Mouse (Mus musculus): Measurements from ENCODE around the gene Mtmr12. TPM values are rescaled to one million over a fixed set of nuclear protein-coding genes. Genes with fewer than 3 reads are reported as not detected.

Mtmr12 gene
- polyA plus RNA-seq, 1 experiment from 2014 or later = 15.9 TPM

DNA sequence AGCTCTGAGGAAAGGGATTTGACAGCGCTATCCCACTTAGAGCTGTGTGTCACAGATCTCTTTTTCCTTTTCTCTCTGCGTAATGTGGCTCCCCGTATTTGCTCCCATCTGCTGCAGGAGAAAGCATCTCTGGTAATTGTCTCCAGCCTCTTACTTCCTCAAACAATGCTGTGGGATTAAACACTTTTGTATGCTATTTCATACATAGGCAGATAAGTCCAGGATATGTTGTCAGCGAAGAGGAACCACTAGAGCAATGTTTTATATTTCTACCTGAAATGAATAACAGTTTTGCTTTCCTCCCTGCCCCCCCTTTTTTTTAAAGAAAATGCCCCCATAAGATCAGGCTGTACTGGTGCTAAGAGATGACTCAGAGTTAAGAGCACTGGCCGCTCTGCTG lies 103.7 kb downstream of the Mtmr12 start:
- Histone ChIP-seq H3K4me3 (no peak overlapping the region), H3K36me3 (replicated peaks) (no peaks in the 10 kb centered on the region), H3K4me1 (peaks cover 4% of the 10 kb centered on the region; the same call in 1 of the 2 replicates), H3K9me3 (no peaks in the 10 kb centered on the region), H3K27me3 (ENCODE audit: poor library complexity, severe bottlenecking) (no peaks in the 10 kb centered on the region), H3K27ac (no peak overlapping the region)
- WGBS = 87% methylated on average over 5 of the region's 5 CpGs
- no peak for DNase-seq (ENCODE audit: extremely low spot score, low spot score)

DNA sequence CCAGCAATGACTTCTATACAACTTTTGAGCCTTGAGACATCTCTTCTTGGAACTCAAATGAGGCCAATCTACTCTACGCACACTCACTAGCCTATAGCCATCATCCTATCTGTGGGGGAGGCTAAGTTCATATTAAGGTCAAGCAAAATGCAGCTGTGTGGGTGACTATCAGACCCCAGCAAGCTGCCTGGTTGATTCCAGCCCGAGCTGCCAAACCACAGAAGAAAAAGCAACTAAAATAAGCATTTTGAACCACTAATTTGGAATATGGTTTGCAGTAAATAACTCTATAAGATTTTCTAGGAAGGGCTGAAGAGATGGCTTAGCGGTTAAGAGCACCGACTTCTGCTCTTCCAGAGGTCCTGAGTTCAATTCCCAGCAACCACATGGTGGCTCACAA lies 105.8 kb downstream of the Mtmr12 start:
- H3K36me3 ChIP-seq (replicated peaks) = no peaks in the 10 kb centered on the region
- no peaks in the 10 kb centered on the region for H3K9me3 ChIP-seq
- WGBS = 92% methylated on average over 4 of the region's 4 CpGs
- H3K27ac ChIP-seq = no peak overlapping the region
- peaks cover 4% of the 10 kb centered on the region; the same call in 1 of the 2 replicates for H3K4me1 ChIP-seq
- H3K27me3 ChIP-seq (ENCODE audit: poor library complexity, severe bottlenecking) = no peaks in the 10 kb centered on the region
- DNase-seq (ENCODE audit: extremely low spot score, low spot score) = no peak
- H3K4me3 ChIP-seq = no peak overlapping the region

DNA sequence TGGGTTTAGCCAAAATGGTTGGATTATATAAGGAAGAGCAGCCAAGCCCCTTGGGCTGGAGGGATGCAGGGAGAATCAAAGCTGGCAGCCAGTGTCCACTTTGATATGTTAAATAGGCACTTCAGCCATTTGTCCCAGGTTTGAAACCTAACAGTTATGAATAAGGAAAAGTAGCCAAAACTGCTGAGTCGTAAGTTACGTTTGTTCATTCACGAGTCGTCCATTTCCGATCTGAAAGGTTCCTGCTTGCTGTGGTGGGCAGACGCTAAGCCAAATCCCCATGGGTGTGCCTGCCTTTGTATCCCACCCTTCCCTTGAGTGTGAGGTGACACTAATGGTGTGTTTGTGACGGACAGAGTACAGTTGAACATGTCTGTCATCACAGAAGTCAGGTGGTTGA lies 106.6 kb downstream of the Mtmr12 start:
- 92% methylated on average over 7 of the region's 7 CpGs for WGBS
- H3K4me3 ChIP-seq = no peak overlapping the region
- H3K36me3 ChIP-seq (replicated peaks) = no peaks in the 10 kb centered on the region
- no peak for DNase-seq (ENCODE audit: extremely low spot score, low spot score)
- H3K9me3 ChIP-seq = no peaks in the 10 kb centered on the region
- H3K27ac ChIP-seq = no peak overlapping the region
- H3K27me3 ChIP-seq (ENCODE audit: poor library complexity, severe bottlenecking) = no peaks in the 10 kb centered on the region
- peaks cover 4% of the 10 kb centered on the region; the same call in 1 of the 2 replicates for H3K4me1 ChIP-seq

DNA sequence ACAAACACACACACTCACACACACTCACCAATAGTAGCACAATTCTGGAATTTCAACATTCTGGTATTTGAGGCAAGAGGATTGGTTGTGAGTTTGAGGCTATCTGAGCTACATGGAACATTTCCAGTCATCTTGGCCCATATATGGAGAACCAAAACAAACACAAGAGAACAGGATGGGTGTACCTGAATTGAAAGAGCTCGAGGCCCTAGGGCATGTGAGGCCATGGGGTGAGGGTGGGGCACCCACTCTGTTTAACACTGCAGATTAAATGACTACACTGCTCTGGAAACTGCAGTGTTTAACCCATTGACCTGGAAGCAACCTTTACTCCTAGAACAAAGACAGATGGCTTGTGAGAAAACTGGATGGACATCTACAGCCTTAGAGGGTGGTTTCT lies 108.4 kb downstream of the Mtmr12 start:
- no peaks in the 10 kb centered on the region for H3K36me3 ChIP-seq (replicated peaks)
- peaks cover 4% of the 10 kb centered on the region; the same call in 1 of the 2 replicates for H3K4me1 ChIP-seq
- DNase-seq (ENCODE audit: extremely low spot score, low spot score) = no peak
- 35% methylated on average over 1 of the region's 1 CpGs for WGBS
- no peak overlapping the region for H3K27ac ChIP-seq
- no peaks in the 10 kb centered on the region for H3K27me3 ChIP-seq (ENCODE audit: poor library complexity, severe bottlenecking)
- no peak overlapping the region for H3K4me3 ChIP-seq
- no peaks in the 10 kb centered on the region for H3K9me3 ChIP-seq

DNA sequence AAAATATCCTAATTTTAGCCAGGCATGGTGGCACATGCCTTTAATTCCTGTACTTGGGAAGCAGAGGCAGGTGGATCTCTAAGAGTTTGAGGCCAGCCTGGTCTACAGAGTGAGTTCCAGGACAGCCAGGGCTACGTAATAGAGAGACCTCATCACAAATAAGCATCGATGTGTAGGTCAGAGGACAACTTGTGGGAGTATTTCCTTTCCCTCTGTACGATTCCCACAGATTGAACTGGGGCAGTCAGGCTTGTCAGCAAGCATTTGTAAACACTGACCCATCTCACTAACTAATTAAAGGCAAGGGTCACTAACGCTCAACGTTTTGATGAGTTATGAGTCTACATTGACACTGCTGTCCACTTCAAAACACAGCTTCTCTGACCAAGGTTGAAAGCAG lies 109.8 kb downstream of the Mtmr12 start:
- H3K36me3 ChIP-seq (replicated peaks) = no peaks in the 10 kb centered on the region
- H3K9me3 ChIP-seq = no peaks in the 10 kb centered on the region
- H3K27me3 ChIP-seq (ENCODE audit: poor library complexity, severe bottlenecking) = peaks cover 13% of the 10 kb centered on the region
- DNase-seq (ENCODE audit: extremely low spot score, low spot score) = no peak
- WGBS = 92% methylated on average over 5 of the region's 5 CpGs
- no peak overlapping the region for H3K4me3 ChIP-seq
- H3K27ac ChIP-seq = no peak overlapping the region
- peaks cover 4% of the 10 kb centered on the region; the same call in 1 of the 2 replicates for H3K4me1 ChIP-seq

DNA sequence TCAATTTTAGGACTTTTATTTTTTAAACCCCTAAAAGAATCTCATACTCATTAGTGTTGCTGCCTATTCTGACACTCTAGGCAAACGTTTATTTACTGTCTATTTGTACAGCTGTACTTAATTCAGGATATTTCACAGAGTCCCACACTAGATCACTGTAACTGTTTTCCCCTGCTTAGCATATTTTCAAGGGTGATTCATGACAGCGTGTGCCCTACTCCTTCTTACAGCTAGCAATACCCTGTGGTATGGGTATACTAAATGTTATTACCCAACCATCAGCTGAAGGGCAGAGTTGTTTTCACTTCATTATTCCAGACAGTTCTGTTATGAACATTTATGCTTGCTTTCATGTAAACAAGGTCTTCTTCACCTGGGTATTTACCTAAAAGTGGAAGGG lies 111.2 kb downstream of the Mtmr12 start:
- no peaks in the 10 kb centered on the region for H3K9me3 ChIP-seq
- no peak overlapping the region for H3K4me3 ChIP-seq
- no peak for DNase-seq (ENCODE audit: extremely low spot score, low spot score)
- no peaks in the 10 kb centered on the region for H3K36me3 ChIP-seq (replicated peaks)
- WGBS = 82% methylated on average over 2 of the region's 2 CpGs
- H3K27ac ChIP-seq = no peak overlapping the region
- H3K4me1 ChIP-seq = peaks cover 14% of the 10 kb centered on the region
- H3K27me3 ChIP-seq (ENCODE audit: poor library complexity, severe bottlenecking) = peaks cover 20% of the 10 kb centered on the region

DNA sequence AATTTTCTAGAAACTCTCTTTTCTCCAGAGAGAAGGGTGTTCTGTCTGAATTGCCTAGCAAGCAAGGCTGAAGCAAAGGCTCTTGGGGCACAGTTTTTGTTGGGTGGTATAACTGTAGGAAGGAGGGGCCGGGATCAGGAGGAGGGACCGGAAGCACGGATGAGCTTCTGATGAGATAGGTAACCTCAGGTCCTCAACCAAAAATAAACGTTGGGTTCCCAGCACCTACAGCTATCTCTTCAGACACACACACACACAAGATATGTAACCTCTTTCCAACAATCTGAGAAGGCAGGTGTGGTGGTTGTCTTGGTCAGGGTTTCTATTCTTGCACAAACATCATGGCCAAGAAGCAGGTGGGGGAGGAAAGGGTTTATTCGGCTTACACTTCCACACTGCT lies 112.5 kb downstream of the Mtmr12 start:
- Histone ChIP-seq H3K27me3 (ENCODE audit: poor library complexity, severe bottlenecking) (peaks cover 20% of the 10 kb centered on the region), H3K27ac (no peak overlapping the region), H3K9me3 (no peaks in the 10 kb centered on the region), H3K36me3 (replicated peaks) (no peaks in the 10 kb centered on the region), H3K4me3 (no peak overlapping the region), H3K4me1 (peaks cover 14% of the 10 kb centered on the region)
- no peak for DNase-seq (ENCODE audit: extremely low spot score, low spot score)
- WGBS = 81% methylated on average over 5 of the region's 5 CpGs

DNA sequence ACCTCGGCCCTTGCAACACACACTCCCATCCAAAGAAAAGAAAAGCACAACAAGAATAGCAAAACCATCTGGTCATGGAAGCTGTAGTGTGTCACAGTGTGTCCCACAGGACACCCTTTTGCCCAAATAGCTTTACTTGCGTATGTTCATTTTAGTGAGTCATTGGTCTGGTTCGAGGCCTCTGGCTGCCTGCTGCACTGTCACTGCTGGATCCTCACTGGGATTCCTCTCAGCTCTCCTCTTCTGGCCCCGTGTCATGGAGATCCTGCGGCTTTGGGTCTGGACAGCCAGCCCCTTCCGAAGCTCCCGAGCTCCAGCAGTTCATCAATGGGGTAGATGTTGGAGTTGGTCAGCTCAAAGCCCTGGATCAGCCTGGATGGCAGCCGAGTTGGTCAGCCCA lies 113.6 kb downstream of the Mtmr12 start:
- Histone ChIP-seq H3K4me3 (no peak overlapping the region), H3K9me3 (no peaks in the 10 kb centered on the region), H3K4me1 (peaks cover 21% of the 10 kb centered on the region), H3K36me3 (replicated peaks) (no peaks in the 10 kb centered on the region), H3K27me3 (ENCODE audit: poor library complexity, severe bottlenecking) (peaks cover 20% of the 10 kb centered on the region), H3K27ac (no peak overlapping the region)
- no peak for DNase-seq (ENCODE audit: extremely low spot score, low spot score)
- 87% methylated on average over 8 of the region's 8 CpGs for whole genome bisulfite sequencing

DNA sequence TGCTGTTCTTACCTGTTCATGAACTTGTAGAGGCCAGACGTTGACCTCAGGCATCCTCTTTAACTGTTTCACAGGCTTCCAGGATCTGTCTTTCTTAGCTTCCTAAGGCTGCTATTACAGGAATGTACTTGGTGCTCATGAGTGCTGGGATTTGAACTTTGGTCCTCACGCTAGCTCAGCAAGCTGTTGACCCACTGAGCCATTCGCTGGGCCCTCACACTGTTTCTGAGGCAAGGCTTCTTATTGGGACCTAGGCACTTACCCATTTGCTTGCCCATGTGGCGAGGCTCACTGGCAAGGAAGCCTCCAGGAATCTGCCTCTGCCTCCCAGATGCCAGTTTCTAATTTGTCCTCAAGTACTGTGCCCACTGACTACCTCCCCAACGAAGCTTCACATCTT lies 115.1 kb downstream of the Mtmr12 start:
- Histone ChIP-seq H3K9me3 (no peaks in the 10 kb centered on the region), H3K27ac (no peak overlapping the region), H3K27me3 (ENCODE audit: poor library complexity, severe bottlenecking) (peaks cover 20% of the 10 kb centered on the region), H3K4me3 (no peak overlapping the region), H3K4me1 (peaks cover 35% of the 10 kb centered on the region), H3K36me3 (replicated peaks) (peaks cover 8% of the 10 kb centered on the region; the same call in 1 of the 2 replicates)
- no peak for DNase-seq (ENCODE audit: extremely low spot score, low spot score)
- 43% methylated on average over 5 of the region's 5 CpGs for whole genome bisulfite sequencing

DNA sequence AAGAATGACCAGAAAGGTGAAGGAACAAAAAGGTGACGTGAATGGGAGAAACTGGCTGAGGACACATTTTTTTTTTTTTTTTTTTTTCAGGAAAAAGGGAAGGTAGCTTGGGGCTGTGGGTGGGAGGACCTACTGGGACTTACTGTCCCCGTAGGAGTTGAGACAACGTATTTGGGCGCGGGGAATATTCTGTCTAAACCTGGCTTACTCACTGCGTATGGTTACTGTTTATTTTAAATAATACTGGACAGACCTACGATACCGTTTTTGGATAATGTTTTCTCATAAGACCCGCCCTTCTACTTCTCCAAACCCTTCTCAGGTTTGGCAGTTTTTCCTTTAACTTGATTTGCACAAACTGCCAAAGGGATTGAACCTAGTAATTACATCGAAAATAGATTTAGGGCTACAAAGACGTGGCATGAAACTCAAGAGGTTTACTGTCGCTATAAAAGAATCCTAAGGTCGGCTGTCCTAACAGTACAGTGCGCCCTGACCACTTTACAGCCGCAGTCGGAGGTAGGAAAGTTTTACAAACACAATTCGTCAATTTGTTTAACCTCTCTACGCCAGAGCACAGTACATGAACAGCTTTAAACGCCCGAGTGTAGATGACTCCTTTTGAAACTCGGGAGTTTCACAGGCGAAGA lies 115.7 kb downstream of the Mtmr12 start:
- Histone ChIP-seq H3K27me3 (ENCODE audit: poor library complexity, severe bottlenecking) (peaks cover 20% of the 10 kb centered on the region), H3K4me1 (peaks cover 36% of the 10 kb centered on the region), H3K36me3 (replicated peaks) (peaks cover 12% of the 10 kb centered on the region), H3K9me3 (no peaks in the 10 kb centered on the region), H3K27ac (peak overlapping the region; percentile 98), H3K4me3 (peak overlapping the region; percentile 99)
- DNase-seq (ENCODE audit: extremely low spot score, low spot score) = no peak
- 7% methylated on average over 22 of the region's 22 CpGs for WGBS

DNA sequence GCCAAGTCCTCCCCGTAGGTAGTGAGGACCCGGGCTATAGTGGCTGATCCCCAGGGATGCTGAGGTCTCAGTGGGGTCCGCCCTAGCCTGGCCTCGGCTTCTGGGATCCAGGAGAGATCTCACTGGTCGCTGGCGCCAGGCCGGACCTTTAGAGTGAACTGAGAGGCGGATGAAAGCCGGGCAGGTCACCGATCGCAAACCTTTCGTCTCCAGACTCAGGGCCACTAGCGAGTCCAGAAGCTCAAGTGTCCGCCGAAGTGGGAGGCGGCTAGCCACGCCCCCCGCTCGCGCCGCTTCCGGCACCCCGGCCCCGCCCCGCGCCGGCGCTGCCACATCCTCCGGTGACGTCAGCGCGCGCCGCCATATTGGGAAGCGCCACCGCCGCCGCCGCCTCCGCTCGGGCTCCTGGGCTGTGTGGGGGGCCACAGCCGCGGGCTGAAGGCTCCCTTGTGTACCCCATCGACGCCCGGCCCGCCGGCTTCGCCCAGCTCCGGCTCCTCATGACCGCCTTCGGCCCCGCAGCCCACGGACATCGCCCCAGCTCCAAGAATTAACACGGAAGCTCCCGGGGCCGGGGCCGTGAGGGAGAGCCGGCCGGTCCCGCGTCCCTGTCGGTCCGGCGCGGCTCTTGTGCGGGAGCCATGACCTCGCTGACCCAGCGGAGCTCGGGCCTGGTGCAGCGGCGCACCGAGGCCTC lies 116.4 kb downstream of the Mtmr12 start, which contains the start of gene Golph3:
Gene Golph3, plus strand, starts transcription at position 360 of the 697 bp plus-strand sequence.
- Histone ChIP-seq H3K27ac (peak within 1 kb of the TSS; percentile 98), H3K36me3 (replicated peaks) (peaks cover 18% of the 10 kb centered on the region), H3K4me1 (peaks cover 40% of the 10 kb centered on the region), H3K27me3 (ENCODE audit: poor library complexity, severe bottlenecking) (peaks cover 20% of the 10 kb centered on the region), H3K4me3 (peak within 1 kb of the TSS; percentile 99), H3K9me3 (no peaks in the 10 kb centered on the region)
- peak; percentile 93 for DNase-seq (ENCODE audit: extremely low spot score, low spot score)
- WGBS = under 1% methylated on average over 74 of the region's 74 CpGs

DNA sequence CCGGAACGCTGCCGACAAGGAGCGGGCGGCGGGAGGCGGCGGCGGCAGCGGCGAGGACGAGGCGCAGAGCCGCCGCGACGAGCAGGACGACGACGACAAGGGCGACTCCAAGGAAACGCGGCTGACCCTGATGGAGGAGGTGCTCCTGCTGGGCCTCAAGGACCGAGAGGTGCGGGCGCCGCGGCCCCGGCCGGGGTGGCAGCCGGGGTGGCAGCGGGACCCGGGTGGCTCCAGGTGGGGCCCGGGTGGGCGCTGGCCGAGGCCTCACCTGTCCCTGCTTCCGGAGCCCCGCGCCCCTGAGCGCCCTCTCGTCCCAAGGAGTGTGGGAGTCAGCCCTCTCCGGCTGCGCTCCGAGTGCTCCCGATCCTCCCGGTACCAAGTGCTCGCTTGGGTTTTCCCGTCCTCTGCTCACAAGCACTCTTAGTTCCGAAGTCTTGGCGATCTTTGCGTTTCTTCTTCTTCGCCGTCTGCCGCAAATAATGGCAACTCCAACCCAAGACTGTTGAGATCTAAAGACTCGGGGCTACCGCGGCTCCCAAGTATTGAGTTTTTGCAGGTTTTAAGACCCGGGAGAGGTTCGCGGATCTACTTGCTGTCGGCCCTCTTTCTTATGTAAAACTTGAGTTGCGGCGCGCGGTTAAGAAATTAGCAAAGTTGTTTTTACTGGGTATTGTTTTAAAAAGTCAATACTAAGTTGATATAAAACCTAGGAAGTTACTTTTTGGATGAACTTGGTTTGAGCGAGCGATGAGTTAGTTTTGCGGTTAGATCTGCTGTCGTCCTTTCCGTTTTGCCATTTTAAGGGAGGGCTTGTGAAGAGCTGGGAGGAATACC lies 117.2 kb downstream of the Mtmr12 start, which contains the start of gene 1810049J17Rik:
Gene 1810049J17Rik, minus strand, starts transcription at position 112 of the 834 bp plus-strand sequence.
- DNase-seq (ENCODE audit: extremely low spot score, low spot score) = peak; percentile 68
- Histone ChIP-seq H3K4me1 (peaks cover 41% of the 10 kb centered on the region), H3K9me3 (no peaks in the 10 kb centered on the region), H3K27me3 (ENCODE audit: poor library complexity, severe bottlenecking) (peaks cover 20% of the 10 kb centered on the region), H3K27ac (peak within 1 kb of the TSS; percentile 98), H3K4me3 (peak within 1 kb of the TSS; percentile 99), H3K36me3 (replicated peaks) (peaks cover 19% of the 10 kb centered on the region)
- under 1% methylated on average over 69 of the region's 70 CpGs for WGBS

Data from forebrain, embryonic 10.5 days (tissue).